Mouse (Mus musculus): ENCODE results near the gene Klk4.

Klk4 gene

DNA sequence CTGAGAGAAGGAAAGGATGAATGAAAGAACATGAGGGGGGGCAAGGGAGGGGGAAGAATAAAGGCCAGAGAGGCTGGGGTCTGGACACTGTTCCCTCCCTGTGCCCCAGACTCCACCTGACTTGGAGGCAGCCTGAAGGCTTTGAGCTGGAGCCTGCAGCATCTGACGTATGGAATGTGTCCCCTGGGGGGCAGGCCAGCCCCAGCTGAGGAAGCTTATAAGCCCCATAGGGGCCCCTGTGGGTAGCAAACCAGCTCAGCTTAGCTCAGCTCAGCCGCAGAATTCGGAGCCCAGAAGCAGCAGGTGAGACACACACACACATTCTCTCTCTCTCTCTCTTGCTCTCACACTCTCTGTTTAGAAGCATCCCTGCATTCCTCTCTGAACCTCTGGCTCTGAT is at the start of gene Klk4:
Gene Klk4, plus strand, starts transcription at position 249 of the 400 bp plus-strand sequence.
- DNase-seq (ENCODE audit: low spot score) = no peak

DNA sequence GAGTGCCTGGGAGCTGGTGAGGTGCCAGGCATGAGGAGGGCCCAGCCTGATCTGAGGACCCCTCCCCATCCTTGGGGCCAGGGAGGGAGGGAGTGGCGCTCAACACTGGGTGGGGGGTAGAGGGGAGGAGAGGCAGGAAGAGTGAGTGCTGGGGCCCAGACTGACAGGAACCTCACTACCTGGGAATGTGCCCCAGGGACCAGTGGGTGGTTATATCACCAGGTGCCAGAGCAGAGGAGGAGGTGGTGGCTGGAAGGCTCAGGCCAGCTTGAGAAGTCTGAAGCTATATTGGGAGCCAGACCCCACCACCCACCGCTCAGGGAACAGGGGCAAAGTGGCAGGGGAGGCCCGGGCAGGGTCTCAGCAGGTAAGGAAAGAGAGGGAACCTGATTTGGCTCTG is 39.3 kb upstream of the Klk4 start, which contains the start of gene Klk5:
Gene Klk5, plus strand, starts transcription at position 271 of the 400 bp plus-strand sequence.
- DNase-seq (ENCODE audit: low spot score) = no peak

GRCm38 (mm10) chr7:43843801-43844200 is 37.2 kb upstream of the Klk4 start:
- no peak for DNase-seq (ENCODE audit: low spot score)

- DNase-seq (ENCODE audit: low spot score) = no peak
Measured at GRCm38 (mm10) chr7:43851616-43852015, 29.3 kb upstream of the Klk4 start.

- DNase-seq (ENCODE audit: low spot score) = no peak
Measured at GRCm38 (mm10) chr7:43854642-43855380, 26.1 kb upstream of the Klk4 start.

- DNase-seq (ENCODE audit: low spot score) = peak; percentile 4
Measured at GRCm38 (mm10) chr7:43855709-43856108, 25.3 kb upstream of the Klk4 start.

- no peak for DNase-seq (ENCODE audit: low spot score)
Measured at GRCm38 (mm10) chr7:43856307-43856706, 24.7 kb upstream of the Klk4 start.

DNA sequence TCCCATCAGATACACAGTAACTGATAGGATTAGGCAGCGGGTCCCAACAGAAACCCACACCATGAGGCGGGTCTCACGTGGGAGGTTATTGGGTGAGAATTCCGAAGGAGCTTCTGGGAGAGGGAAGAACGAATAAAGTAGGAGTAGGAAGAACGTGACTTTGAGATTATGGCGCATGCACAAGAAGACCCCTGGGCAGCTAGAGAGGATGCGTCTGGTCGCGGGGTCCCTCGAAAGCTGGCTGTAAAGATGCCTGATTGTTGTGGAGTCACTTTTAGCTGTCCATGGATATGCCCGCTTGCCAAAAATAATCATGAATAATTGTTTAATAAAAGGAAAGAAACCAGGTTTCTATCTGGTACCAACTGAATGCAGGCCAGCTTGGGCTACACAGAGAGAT is 23.5 kb upstream of the Klk4 start:
- no peak for DNase-seq (ENCODE audit: low spot score)

- no peak for DNase-seq (ENCODE audit: low spot score)
Measured at GRCm38 (mm10) chr7:43860411-43860810, 20.5 kb upstream of the Klk4 start.

- DNase-seq (ENCODE audit: low spot score) = peak; percentile 39
Measured at GRCm38 (mm10) chr7:43873237-43873636, 7.7 kb upstream of the Klk4 start.

DNA sequence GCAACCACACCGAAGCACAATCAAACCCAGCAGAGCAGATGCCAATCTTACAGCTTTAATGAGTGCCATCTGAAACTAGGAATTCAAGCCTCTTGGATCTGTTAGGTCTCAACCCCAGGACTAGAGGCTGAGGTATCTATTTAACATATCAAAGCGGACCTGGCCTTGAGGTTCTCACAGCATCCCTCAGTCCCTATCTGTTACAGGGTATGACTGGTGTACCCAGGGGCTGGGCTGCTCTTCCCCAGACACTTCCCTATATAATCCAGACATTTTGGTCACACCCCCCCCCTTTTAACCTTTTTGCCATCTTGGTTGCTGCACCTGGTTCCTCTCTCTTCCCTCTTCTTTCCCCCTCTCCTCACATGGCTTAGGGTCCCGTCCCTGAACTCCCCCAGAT is 7.3 kb upstream of the Klk4 start:
- no peak for DNase-seq (ENCODE audit: low spot score)

- no peak for DNase-seq (ENCODE audit: low spot score)
Measured at GRCm38 (mm10) chr7:43874868-43875375, 6.0 kb upstream of the Klk4 start.

- no peak for DNase-seq (ENCODE audit: low spot score)
Measured at GRCm38 (mm10) chr7:43876444-43876843, 4.5 kb upstream of the Klk4 start.

DNA sequence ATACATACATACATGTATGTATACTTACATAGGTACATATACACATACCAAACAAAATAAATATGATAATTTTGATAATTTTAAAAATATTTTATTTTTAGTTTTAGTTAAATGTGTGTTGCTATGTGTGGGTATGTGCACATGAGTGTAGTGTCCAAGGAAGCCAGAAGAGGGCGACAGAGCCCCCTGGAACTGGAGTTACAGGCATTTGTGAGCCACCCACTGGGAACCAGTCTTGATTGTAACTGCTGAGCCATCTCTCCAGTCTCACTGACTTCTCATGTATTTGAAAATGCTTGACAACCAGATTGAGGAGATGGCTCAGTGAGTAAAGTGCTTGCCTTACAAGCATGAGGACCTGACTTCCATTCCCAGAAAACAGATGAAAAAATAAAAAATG is 2.7 kb upstream of the Klk4 start:
- no peak for DNase-seq (ENCODE audit: low spot score)

DNA sequence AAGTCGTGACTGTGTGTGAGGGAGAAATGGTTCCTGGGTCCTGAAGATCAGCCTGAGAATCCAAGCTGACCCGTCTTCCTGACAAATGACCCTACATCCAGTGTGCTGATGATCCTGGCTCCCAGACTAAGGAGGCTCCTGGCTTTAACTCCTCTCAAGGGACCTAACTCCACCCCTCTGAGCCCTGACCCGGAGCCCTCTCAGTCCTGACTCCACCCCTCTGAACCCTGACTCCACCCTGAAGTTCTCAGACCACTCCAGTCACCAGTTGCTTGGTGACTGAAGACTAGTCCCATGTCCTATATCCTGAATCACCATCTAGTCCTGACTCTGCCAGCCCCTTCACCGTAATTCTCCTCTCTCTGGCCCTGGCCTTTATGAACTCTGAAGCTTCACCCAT is 1.4 kb downstream of the Klk4 start:
- no peak for DNase-seq (ENCODE audit: low spot score)

- DNase-seq (ENCODE audit: low spot score) = no peak
Measured at GRCm38 (mm10) chr7:43882811-43883210, 1.9 kb downstream of the Klk4 start.

- DNase-seq (ENCODE audit: low spot score) = peak; percentile 6
Measured at GRCm38 (mm10) chr7:43883547-43883946, 2.6 kb downstream of the Klk4 start.

DNA sequence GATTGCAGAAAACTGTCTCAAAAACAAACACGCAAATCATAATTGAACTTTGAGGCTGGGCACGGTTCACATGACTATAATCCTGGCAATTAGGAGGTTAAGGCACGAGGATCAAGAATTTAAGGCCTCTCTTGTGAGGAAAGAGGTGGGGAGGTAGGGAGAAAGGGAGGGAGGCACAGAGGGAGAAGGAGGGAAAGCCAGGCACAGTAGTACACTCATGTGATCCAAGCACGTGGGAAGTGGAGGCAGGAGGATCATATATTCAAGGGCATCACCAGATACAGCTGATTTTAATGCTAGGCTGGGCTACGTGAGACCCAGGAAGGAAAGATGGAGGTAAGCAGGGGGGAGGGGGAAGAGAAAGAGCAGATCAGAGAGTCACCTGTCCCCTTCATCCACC is 10.4 kb downstream of the Klk4 start:
- no peak for DNase-seq (ENCODE audit: low spot score)

DNA sequence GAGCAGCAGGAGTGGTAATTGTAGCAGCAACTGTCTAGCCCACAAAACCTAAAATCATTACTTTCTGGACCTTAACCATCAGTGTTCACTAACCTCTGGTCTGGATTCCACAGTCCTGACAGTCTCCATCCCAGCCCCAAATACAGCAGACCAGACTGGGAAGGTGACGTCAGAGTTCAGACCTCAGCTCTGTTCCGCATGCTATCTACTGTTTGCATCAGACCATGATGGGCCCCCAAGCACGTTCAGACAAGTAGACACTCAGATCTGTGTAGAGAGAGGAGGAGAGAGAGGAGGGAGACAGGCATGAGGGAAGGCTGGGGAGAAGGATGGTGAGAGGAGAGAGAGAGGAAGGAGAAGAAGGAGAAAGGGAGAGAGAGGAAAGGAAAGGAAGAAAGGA is 10.8 kb downstream of the Klk4 start:
- DNase-seq (ENCODE audit: low spot score) = no peak

DNA sequence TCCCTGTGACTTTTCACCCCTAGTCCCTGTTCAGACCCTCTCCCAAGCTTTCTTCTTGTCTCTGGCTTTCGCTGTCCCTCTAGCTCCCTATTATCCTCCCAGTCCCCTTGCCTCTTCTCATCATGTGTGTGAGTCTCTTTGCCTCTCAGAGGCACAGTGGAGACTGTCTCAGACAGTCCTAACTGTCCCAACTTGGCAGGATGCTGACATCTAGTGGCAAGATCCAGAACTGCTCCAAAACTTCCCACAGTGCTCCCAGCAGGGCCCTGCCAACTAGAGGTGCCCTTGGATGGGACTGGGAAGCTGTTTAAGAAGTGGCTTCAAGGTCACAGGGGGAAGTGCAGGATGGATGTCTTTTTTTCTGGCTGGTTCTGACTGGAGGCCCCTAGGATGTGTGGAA is 13.9 kb downstream of the Klk4 start:
- DNase-seq (ENCODE audit: low spot score) = peak; percentile 83

GRCm38 (mm10) chr7:43914821-43915220 is 33.9 kb downstream of the Klk4 start:
- no peak for DNase-seq (ENCODE audit: low spot score)

DNA sequence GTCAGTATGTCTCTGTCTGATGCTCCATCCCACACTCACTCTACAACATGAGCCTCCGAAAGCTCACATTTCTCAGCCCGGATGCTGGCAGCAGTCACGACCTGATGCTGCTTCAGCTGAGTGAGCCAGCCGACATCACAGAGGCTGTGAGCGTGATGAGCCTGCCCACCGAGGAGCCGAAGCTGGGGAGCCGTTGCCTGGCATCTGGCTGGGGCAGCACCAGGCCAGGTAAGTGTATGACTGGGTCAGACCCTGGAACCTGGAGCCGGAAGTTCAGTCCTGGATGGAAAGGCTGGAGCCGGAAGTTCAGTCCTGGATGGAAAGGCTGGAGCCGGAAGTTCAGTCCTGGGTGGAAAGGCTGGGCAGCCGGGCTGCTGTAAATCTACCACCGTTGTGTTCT is 37.5 kb downstream of the Klk4 start:
- no peak for DNase-seq (ENCODE audit: low spot score)

GRCm38 (mm10) chr7:43918871-43919270 is 37.9 kb downstream of the Klk4 start:
- no peak for DNase-seq (ENCODE audit: low spot score)

Measured in lung, postnatal 25 days (tissue).